Mouse (Mus musculus) bone marrow macrophage, adult 2 months (primary cell): ENCODE results near the gene Satb1.

Experiments
- CTCF ChIP-seq: IDR thresholded peaks from 2 replicates; pipeline ENCODE4 v1.5.1; 2012; ENCODE audit warnings: low read depth, mild to moderate bottlenecking, low read length, moderate library complexity
- POLR2A ChIP-seq: IDR thresholded peaks from 2 replicates; pipeline ENCODE4 v1.6.1; 2012; ENCODE audit warnings: mild to moderate bottlenecking, low read depth, low read length, borderline replicate concordance

GRCm38 (mm10) chr17:51876471-51876870 lies 43.4 kb upstream of the Satb1 start:
- TF ChIP-seq POLR2A: no peak
- TF ChIP-seq CTCF: no peak
